Mouse (Mus musculus): ENCODE results near the gene Rasa3. TPM values are rescaled to one million over a fixed set of nuclear protein-coding genes. Genes with fewer than 3 reads are reported as not detected.

Rasa3 gene
- polyA plus RNA-seq, 2 experiments from 2014 or later, result 77.3 to 195 TPM

DNA sequence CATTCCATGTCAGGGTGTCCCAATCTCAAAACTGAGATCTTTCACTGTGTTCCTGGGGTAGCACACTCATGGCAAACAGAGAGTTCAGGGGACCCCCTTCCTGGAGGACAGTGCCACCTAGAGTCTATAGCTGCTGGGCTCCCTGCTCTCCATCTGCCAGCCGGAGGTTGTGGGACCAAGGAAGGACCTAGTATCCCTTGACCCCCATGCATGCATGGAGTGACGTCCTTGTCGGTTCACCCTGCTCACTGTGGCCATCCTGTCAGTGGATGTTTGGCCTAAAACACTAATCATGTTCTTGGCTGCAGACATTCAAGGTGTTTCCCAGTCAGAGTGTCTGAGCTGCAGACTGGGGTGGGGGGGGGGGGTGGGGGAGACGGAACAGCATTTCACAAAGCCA is 129.2 kb downstream of the Rasa3 start:
- ATAC-seq, result no peak

DNA sequence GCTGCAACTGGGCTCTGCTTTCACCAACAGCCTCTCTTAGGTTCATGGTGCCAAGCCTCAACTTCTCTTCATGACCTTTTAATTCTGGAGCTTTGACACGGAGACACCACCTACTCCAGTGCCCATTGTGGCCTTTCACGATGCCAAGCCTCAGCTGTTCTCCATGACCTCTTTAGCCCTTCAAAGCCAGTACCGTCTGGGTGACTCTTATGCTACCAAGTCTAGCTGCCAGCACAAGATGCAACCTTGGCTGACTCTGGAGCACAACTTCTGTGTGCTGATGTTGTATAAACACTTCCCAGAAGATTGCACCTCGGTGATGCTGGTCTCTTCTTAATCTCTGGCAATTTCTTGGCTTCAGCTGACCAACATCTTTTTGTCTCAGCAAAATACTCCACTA is 131.0 kb downstream of the Rasa3 start:
- ATAC-seq, result no peak

- ATAC-seq, result no peak
These were observed 135.9 kb downstream of the Rasa3 start for GRCm38 (mm10) chr8:13541526-13541925.

GRCm38 (mm10) chr8:13540122-13540521 is 137.3 kb downstream of the Rasa3 start:
- ATAC-seq, result no peak

GRCm38 (mm10) chr8:13538821-13539220 is 138.6 kb downstream of the Rasa3 start:
- ATAC-seq, result no peak

GRCm38 (mm10) chr8:13537102-13537501 is 140.3 kb downstream of the Rasa3 start:
- no peak for ATAC-seq

DNA sequence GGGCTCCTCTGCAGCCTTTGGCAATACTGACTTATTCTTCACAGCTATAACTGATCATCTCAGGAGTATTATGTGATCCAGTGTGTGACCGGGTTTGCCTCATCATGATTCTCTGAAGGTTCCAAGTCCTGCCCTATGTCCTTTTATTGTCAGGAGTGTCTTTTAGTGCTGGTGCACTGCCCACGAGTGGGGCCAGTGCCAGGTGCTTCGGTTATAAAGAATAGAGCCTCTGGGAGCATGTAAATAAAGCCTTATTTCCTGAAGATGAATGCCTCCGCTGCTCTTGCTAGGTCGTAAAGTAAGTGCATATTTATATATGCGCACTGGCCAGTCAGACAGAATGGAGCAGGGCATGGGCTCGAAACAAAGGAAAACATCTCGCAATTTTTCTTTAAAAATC is 144.3 kb downstream of the Rasa3 start:
- ATAC-seq, result no peak

DNA sequence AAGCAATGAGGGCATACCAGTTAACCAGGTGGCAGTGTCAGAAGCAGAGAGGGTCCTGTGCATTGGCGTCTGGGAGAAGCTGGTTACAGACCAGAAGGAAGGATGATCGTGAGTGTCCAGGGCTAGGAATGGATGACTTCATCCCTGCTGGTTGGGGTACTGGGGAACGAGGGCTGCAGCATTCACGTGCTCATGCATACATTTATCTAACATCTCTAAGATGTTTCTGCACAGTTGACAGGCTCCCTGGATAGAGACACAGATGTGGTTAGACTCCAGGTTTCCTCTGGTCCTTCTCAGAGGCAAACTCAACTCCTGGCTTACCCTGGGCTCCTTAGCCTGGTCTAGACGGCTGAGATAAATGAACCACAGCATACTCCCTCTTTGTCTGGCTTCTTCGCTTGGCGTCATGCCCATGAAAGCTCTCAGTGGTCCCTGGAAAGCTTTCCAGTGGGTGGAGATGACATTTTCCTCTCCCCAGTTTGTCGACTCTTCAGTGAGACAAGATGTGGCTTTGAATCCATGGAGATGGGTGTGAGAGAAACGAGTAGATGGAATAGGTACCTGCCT is 145.7 kb downstream of the Rasa3 start:
- ATAC-seq, result no peak

- ATAC-seq, result no peak
These were observed 146.5 kb downstream of the Rasa3 start for GRCm38 (mm10) chr8:13530941-13531340.

DNA sequence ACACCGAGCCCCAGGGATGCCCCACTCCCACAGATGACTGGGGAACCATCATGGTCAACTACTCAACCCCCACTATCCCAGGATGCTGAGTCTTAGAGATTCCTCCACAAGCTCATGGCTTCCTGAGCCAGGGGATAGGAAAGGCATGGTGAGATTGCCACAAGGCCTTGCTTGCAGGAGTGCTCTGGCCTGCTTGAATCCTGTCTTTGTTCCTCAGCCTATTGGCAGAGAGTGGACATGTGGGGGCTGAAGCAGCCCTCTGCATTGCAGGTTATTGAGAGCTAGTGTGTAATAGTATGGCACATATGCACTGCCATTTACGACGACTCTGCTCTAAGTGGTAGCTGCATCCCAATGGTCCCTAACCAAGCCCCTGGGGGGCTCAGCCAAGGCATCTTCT is 147.0 kb downstream of the Rasa3 start:
- no peak for ATAC-seq

DNA sequence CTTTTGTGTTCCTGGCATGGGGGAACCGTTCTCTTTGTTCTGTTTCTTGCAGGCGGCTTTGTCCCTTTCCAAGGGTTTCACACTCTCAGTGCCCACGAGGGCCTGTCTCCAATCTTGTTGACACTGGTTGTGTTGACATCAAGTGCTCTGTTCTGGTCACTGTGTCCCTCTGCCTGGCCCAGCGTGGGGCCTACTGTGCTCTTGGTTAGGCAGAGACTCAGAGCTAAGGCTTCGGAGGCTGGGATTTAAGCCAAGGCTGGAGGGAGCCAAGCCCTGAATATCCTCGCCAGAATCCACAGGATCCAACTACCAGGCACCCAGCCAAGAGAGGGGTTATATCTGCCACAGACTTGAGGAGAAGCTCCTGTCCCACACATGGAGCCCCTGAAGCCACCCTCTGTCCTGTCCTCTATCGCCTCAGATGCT is 147.5 kb downstream of the Rasa3 start:
- ATAC-seq, result no peak

GRCm38 (mm10) chr8:13529011-13529840 is 148.2 kb downstream of the Rasa3 start:
- ATAC-seq, result no peak

DNA sequence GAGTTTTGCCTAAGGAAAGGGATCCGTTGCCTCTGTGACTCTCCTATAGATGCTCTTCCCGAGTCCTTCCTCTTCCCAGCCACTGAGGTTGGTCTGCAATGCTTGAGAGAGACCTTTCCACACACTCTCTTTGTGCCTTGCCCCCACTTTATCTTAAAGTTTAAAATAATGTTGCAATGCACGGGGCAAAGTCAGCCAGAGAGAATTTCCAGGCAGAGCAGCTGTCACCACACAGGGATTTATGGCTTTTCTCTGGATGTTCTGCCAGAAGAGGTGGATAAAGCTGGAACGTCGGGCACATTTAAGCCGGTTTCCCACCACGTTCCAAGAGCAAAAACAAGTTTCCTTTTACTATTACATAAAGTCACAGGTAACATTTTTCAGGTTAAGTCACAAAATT is 156.0 kb downstream of the Rasa3 start:
- ATAC-seq, result no peak

DNA sequence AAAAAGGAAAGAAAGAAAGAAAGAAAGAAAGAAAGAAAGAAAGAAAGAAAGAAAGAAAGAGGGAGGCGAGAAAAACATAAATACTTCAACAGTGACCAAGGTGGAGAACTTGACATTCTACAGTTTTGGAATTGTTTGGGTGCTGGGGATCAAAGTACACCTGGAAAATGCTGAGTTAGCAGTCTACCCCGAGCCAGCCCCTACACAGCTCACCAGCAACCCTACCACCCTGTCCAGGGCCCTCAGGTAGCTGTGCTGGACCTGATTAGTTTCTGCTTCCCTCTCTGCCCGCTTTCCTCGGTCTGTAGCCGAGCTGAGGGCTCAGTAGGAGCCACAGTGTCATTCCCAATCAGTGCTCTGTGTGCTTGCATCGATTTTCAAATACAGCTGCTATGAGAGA is 157.1 kb downstream of the Rasa3 start:
- ATAC-seq, result no peak

DNA sequence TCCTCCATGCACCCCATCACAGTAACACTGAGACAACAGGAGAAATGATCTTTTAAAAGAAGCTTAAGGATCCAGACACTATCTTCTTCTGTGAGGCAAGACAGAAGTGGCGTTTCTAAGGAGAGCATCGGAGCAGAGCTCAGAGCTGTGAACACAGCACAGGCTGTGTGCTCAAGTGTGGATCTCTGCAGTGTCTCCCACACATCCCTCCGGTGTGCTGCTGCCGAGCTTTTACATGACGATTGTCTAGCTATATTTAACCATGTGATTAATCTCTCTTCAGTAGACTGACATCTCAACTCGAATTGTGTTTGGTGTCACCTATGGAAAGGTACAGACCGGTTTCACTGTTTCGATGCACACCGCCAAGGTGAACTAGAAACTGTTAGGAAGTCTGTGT is 157.9 kb downstream of the Rasa3 start:
- ATAC-seq, result no peak

GRCm38 (mm10) chr8:13517284-13517781 is 160.1 kb downstream of the Rasa3 start:
- ATAC-seq, result no peak

Other genes starting within 250 kb of the Rasa3 start
- gene Tmem255b, start 242.4 kb downstream of the Rasa3 start, polyA plus RNA-seq (2017; shearing (Covaris generic)), result not detected
- gene Gas6, start 183.1 kb downstream of the Rasa3 start, polyA plus RNA-seq (2017; shearing (Covaris generic)), result not detected
- gene 1700029H14Rik, start 115.1 kb downstream of the Rasa3 start, polyA plus RNA-seq (2017; shearing (Covaris generic)), result under 1 TPM in 1 of 2 experiments, not detected in 1; 0.30 TPM
- gene Cfap97d2, start 28.3 kb upstream of the Rasa3 start, polyA plus RNA-seq (2017; shearing (Covaris generic)), result not detected
- gene Cdc16, start 80.1 kb upstream of the Rasa3 start, polyA plus RNA-seq (2017; shearing (Covaris generic)), result 10 to 100 TPM; 26.6 to 27.9 TPM
- gene Upf3a, start 108.0 kb upstream of the Rasa3 start, polyA plus RNA-seq (2017; shearing (Covaris generic)), result 10 to 100 TPM; 13.9 to 15.0 TPM
- not detected for gene AF366264, start 160.8 kb upstream of the Rasa3 start, polyA plus RNA-seq (2017; shearing (Covaris generic))
- gene Champ1, start 192.0 kb upstream of the Rasa3 start, polyA plus RNA-seq (2017; shearing (Covaris generic)), result 10 to 100 TPM; 19.6 to 30.0 TPM
- gene Coprs, start 212.7 kb upstream of the Rasa3 start, polyA plus RNA-seq (2017; shearing (Covaris generic)), result under 1 TPM in 1 of 2 experiments, not detected in 1; 0.71 TPM

Measured in CD4-positive, CD25-positive, alpha-beta regulatory T cell, adult 4 months (primary cell).